Mouse (Mus musculus) spleen, adult 10 weeks (tissue): Measurements from ENCODE around the gene Hspa1b. TPM values are rescaled to one million over a fixed set of nuclear protein-coding genes. Genes with fewer than 3 reads are reported as not detected.

Experiments used
- polyA plus RNA-seq: library from polyadenylated mRNA; stranded (reverse); fragments of 350-450 nt; fragmentation: Illumina TruSeq; extraction: RNeasy Lipid Tissue Mini Kit (QIAGEN cat#74804); gene quantifications from one replicate; pipeline ENCODE4 v1.2.3, GENCODE M21; 2015; ENCODE audit warnings: low replicate concordance; ENCODE audit not compliant: insufficient read depth

Hspa1b gene
- polyA plus RNA-seq = 1.2 TPM

DNA sequence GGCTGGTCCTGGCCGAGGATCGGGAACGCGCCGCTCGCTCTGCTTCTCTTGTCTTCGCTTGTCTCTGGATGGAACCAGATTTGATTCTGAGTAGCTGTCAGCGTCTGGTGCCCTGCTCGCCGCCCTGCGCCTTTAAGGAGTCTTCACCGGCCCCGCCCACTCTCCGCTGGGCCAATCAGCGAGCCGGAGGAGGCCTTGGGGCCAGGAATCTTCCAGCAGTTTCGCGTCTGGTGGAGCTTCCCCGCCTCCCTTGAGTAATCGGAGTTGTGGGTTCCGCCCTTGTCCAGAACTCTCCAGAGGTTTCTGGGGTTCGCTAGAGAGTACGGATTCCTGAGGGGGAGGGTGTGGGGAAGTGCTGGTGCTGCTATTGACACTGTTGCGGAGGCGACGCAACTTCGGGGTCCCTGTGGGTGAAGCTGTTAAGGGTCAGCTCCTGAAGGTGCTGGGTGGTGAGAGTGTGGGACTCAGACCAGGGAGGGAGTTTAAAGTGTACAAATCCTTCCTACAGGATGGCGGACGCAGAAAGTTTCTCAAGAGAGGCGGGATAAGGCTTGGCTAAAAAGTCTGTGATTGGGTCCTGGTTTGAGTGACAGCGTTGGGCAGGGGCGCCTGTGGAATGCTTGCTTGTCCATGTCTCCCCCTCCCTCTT, at the start of gene Hspa1b:
TSS of gene Hspa1b (minus strand) at position 109 of the 649 bp plus-strand sequence.

DNA sequence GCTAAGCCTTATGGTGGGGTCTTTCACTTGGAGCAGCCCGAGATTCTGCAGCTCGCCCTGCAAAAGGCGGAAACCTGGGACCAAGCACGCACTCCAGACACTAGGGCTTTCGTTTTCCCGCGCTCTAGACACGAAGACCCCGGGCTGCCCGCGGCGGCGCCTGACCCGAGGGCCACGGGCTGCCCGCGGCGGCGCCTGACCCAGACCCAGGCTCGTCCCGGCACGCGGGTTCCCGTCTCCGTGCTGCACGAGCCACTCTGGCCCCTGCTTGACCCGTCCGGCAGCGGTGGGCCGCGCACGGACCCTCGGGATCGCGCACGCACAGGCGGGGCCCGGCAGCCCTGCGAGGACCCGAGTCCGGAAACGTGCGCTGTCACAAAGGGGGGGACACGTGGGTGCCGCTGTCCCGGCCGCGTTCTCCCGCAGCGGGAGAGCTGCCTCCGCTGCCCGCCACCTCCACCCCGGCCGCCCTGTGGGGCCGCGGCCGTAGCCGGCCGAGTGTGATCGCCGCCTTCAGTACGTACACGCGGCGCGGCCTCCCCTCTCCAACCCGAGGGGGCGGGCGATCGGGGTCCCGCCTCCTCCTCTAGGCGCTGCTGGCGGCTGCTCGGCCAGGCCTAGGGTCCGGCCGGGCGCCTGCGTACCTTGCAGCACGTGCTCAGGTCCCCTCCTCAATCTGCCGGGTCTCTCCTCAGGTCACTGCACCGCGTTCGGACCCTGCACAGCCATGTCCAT, 41.8 kb upstream of the Hspa1b start, which contains the start of gene Vars:
TSS of gene Vars (plus strand) at position 271 of the 735 bp plus-strand sequence.

DNA sequence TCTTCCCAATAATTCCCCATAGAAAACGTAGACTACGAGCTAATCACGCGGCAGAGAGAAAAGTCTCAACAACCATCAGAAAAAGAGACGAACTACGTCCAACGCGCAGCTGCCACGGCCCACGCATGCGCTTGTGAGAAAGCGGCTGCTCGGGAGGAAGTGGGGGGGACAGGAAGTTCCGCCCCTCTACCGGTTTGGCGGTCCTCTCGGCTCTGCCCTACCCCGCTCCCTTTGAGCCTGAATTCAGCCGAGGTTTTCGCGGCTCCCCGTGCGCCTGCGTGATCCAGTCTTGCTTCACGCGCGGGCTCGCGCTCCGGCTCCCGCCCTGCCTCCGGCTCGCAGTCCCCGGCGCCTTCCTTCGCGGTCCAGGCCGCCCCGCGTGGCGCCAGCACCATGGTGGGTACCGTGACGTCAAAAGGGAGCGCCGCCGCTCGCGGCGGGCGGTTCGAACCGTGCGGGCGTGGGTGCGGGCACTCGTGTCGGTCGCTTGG, 22.7 kb upstream of the Hspa1b start, which contains the start of gene Lsm2:
TSS of gene Lsm2 (plus strand) at position 173 of the 491 bp plus-strand sequence.

DNA sequence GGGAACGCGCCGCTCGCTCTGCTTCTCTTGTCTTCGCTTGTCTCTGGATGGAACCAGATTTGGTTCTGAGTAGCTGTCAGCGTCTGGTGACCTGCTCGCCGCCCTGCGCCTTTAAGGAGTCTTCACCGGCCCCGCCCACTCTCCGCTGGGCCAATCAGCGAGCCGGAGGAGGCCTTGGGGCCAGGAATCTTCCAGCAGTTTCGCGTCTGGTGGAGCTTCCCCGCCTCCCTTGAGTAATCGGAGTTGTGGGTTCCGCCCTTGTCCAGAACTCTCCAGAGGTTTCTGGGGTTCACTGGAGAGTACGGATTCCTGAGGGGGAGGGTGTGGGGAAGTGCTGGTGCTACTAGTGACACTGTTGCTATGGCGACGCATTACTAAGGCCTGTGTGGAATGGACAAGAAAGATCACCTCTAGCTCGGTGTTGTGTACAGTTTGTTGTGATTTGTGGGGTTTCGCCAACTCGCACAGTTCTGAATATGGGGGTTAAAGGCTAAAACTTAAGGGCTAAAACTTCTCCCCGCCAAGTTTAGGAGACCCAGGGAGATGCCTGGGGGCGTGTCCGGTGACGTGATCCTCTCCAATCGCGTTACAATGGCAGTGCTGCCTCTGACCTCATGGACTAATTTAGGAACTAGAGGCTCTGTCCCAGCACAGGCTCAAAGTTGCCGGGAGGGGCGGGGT, 13.2 kb upstream of the Hspa1b start, which contains the start of the genes Hspa1a and Hspa1l:
TSS of gene Hspa1a (minus strand) at position 88 of the 681 bp plus-strand sequence.
TSS of gene Hspa1l (plus strand) at position 635 of the 681 bp plus-strand sequence.

DNA sequence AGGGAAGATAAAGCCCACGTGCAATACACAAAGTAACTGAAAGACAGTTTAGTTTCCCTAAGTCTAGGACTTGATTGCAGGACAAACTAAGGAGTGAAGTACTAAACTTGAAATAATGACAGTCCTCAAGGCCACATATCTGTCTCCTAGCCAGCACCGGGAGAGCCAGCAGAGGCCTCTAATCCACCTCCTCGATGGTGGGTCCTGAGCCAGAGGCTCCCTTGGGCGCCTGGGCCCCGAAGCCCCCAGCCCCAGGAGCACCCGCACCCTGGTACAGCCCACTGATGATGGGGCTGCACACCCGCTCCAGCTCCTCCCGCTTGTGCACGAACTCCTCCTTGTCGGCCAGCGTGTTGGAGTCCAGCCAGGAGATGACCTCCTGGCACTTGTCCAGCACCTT, 10.8 kb upstream of the Hspa1b start, which contains the start of gene Gm20481:
TSS of gene Gm20481 (plus strand) at position 91 of the 400 bp plus-strand sequence.

DNA sequence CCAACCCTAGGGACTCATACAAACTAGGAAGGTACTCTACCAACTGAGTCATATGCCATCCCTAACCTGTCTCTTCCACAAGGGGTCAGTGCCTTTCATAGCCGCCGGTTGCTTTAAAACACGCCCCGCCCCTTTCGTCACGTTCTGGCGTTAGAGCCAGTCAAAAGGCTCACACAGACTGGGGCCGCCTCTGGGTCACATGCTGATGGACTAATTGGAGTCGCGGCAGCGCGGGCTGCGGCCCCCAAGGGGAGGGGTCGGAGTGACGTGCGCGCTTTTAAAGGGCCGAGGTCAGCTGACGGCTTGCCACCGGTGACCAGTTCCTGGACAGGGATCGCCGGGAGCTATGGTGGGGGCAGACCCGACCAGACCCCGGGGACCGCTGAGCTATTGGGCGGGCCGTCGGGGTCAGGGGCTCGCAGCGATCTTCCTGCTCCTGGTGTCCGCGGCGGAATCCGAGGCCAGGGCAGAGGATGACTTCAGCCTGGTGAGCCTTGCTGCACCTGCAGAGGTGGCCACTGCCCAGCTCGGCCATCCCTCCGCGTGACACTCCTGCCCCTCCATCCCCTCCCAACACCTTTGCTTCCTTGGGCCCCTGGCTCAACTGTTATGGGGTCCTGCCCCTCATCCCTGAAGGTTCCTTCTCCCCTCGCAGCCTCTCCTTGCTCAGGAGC, 27.8 kb downstream of the Hspa1b start, which contains the start of gene Neu1:
TSS of gene Neu1 (plus strand) at position 193 of the 674 bp plus-strand sequence.

DNA sequence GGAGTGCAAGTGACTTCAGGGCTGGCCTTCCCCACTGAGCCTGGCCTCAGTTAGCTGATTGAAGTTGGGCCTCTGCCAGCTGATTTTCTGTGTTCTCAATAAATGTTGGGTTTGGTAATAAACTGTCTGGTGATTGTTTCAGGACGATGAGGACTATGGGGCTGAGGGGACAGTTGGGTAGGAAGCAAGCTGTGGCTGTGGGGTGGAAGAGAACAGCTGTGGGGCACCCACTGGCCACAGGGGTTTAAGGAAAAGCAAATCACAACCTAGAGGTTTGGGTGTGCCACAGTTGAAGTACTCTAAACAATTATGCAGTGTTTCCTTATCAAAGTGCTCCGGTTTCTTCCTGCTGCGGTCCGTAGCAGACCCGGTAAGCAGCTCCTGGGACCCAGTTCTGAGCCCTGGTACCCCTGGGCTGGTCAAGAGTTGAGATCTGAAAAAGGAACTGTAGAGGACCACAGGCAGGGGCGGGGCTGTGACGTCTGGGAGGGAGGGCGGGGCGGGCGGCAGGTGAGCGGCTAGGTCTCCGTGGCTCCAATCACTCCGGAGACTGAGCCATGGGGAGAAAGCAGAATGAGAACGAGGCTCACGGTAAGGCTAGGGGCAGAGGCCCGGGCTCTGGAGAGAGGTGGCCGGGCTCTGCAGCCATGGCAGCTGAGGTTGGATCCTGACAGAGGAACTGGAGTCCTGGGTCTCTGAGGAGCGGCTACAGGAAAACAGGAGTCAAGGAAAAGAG, 44.9 kb downstream of the Hspa1b start, which contains the start of gene Slc44a4:
TSS of gene Slc44a4 (plus strand) at position 537 of the 736 bp plus-strand sequence.

Other genes with a start within 250 kb of the Hspa1b start
- 87.9 TPM for gene C4b, start 215.4 kb downstream of the Hspa1b start, polyA plus RNA-seq
- gene Cyp21a1, start 154.7 kb downstream of the Hspa1b start, polyA plus RNA-seq = 1.4 TPM
- gene Stk19, start 122.3 kb downstream of the Hspa1b start, polyA plus RNA-seq = 32.1 TPM
- 22.4 TPM for gene Dxo, start 122.2 kb downstream of the Hspa1b start, polyA plus RNA-seq
- 31.3 TPM for gene Skiv2l, start 109.0 kb downstream of the Hspa1b start, polyA plus RNA-seq
- gene Nelfe, start 108.8 kb downstream of the Hspa1b start, polyA plus RNA-seq = 16.3 TPM
- gene Cfb, start 96.7 kb downstream of the Hspa1b start, polyA plus RNA-seq = 101 TPM
- 3.5 TPM for gene Zbtb12, start 79.8 kb downstream of the Hspa1b start, polyA plus RNA-seq
- gene Gm20547, start 77.2 kb downstream of the Hspa1b start, polyA plus RNA-seq = not detected
- 38.7 TPM for gene C2, start 61.0 kb downstream of the Hspa1b start, polyA plus RNA-seq
- 55.6 TPM for gene Ehmt2, start 60.8 kb downstream of the Hspa1b start, polyA plus RNA-seq
- not detected for gene Slc44a4, start 44.8 kb downstream of the Hspa1b start, polyA plus RNA-seq
- 21.7 TPM for gene Neu1, start 28.0 kb downstream of the Hspa1b start, polyA plus RNA-seq
- gene Gm20481, start 10.7 kb upstream of the Hspa1b start, polyA plus RNA-seq = not detected
- 0.52 TPM for gene Hspa1a, start 12.9 kb upstream of the Hspa1b start, polyA plus RNA-seq
- not detected for gene Hspa1l, start 13.5 kb upstream of the Hspa1b start, polyA plus RNA-seq
- 45.5 TPM for gene Lsm2, start 22.6 kb upstream of the Hspa1b start, polyA plus RNA-seq
- 100 TPM for gene Vars, start 41.7 kb upstream of the Hspa1b start, polyA plus RNA-seq
- 0.54 TPM for gene Vwa7, start 57.3 kb upstream of the Hspa1b start, polyA plus RNA-seq
- 2.6 TPM for gene Sapcd1, start 68.8 kb upstream of the Hspa1b start, polyA plus RNA-seq
- 6.1 TPM for gene Msh5, start 87.5 kb upstream of the Hspa1b start, polyA plus RNA-seq
- gene Clic1, start 90.7 kb upstream of the Hspa1b start, polyA plus RNA-seq = 228 TPM
- gene Ddah2, start 99.8 kb upstream of the Hspa1b start, polyA plus RNA-seq = 3.2 TPM
- 0.26 TPM for gene Ly6g6c, start 106.2 kb upstream of the Hspa1b start, polyA plus RNA-seq
- gene Mpig6b, start 106.9 kb upstream of the Hspa1b start, polyA plus RNA-seq = 2.5 TPM
- gene Ly6g6e, start 117.7 kb upstream of the Hspa1b start, polyA plus RNA-seq = not detected
- gene Ly6g6d, start 118.8 kb upstream of the Hspa1b start, polyA plus RNA-seq = not detected
- gene Ly6g6f, start 126.4 kb upstream of the Hspa1b start, polyA plus RNA-seq = 0.93 TPM
- gene Abhd16a, start 130.0 kb upstream of the Hspa1b start, polyA plus RNA-seq = 19.7 TPM
- gene Ly6g5c, start 149.0 kb upstream of the Hspa1b start, polyA plus RNA-seq = not detected
- gene Ly6g5b, start 156.2 kb upstream of the Hspa1b start, polyA plus RNA-seq = 1.6 TPM
- gene Gpank1, start 162.2 kb upstream of the Hspa1b start, polyA plus RNA-seq = 24.2 TPM
- gene Csnk2b, start 162.8 kb upstream of the Hspa1b start, polyA plus RNA-seq = 133 TPM
- gene D17H6S53E, start 167.1 kb upstream of the Hspa1b start, polyA plus RNA-seq = 15.5 TPM
- 0.33 TPM for gene Apom, start 172.8 kb upstream of the Hspa1b start, polyA plus RNA-seq
- 69.9 TPM for gene Bag6, start 175.9 kb upstream of the Hspa1b start, polyA plus RNA-seq
- 58.2 TPM for gene Prrc2a, start 205.7 kb upstream of the Hspa1b start, polyA plus RNA-seq
- 157 TPM for gene Aif1, start 216.8 kb upstream of the Hspa1b start, polyA plus RNA-seq
- 139 TPM for gene Lst1, start 229.2 kb upstream of the Hspa1b start, polyA plus RNA-seq
- 99.6 TPM for gene Ltb, start 235.2 kb upstream of the Hspa1b start, polyA plus RNA-seq
- 15.3 TPM for gene Tnf, start 242.8 kb upstream of the Hspa1b start, polyA plus RNA-seq
- gene Lta, start 246.1 kb upstream of the Hspa1b start, polyA plus RNA-seq = 24.3 TPM